Mouse (Mus musculus) gastrocnemius, postnatal 10 days (tissue): ENCODE data around the gene Runx2. TPM values are rescaled to one million over a fixed set of nuclear protein-coding genes. Genes with fewer than 3 reads are reported as not detected.

Experiments
- DNase-seq: peaks from one replicate; pipeline ENCODE4 v3.0.0; 2021; ENCODE audit warnings: mixed read lengths
- total RNA-seq, 2 experiments: library from RNA; stranded (reverse); gene quantifications; 2 replicates each; pipeline ENCODE4 v1.2.3; 2021

Gene Runx2
- total RNA-seq, 2 experiments from 2014 or later = 0.42 to 7.3 TPM

GRCm38 (mm10) chr17:44459029-44459428, 355.6 kb downstream of the Runx2 start:
- no peak for DNase-seq

- DNase-seq = no peak
Measured at GRCm38 (mm10) chr17:44456696-44457095, 357.9 kb downstream of the Runx2 start.

GRCm38 (mm10) chr17:44455681-44456600, 358.7 kb downstream of the Runx2 start:
- DNase-seq = peak; percentile 67

GRCm38 (mm10) chr17:44449915-44450471, 364.6 kb downstream of the Runx2 start:
- no peak for DNase-seq

Other genes with a start within 250 kb of the Runx2 start
- 10 to 100 TPM in 1 of 2 experiments, 1 to 10 TPM in 1; 9.3 to 12.7 TPM for gene Supt3, start 37.6 kb downstream of the Runx2 start, total RNA-seq